Mouse (Mus musculus): ENCODE data around the gene Apbb1.

GRCm38 (mm10) chr7:105553456-105554211 lies 27.8 kb downstream of the Apbb1 start:
- TF ChIP-seq POLR2A (IDR thresholded peaks at IDR 0.05; ENCODE audit: borderline replicate concordance, control insufficient read depth, low read depth, low read length) = no peak
- TF ChIP-seq CTCF (IDR thresholded peaks at IDR 0.05; ENCODE audit: control insufficient read depth, insufficient read depth, low read length) = no peak

All from bone marrow, adult 2 months (tissue).